11 mouse cellular contexts compared by ENCODE assay signal in genomic region chr7:27839596-27839995, GRCm38 (mm10). TPM values are rescaled to one million over a fixed set of nuclear protein-coding genes. Genes with fewer than 3 reads are reported as not detected.
DNase-seq lines count a peak whose midpoint lies in the region; ATAC-seq and TF ChIP-seq lines count a peak whose summit lies in the region.
"Had no signal": no experiment of that assay in that cellular context is flagged by ENCODE, and none has a peak within 500 bp of the region (broad histone marks: within the 10 kb centered on the region; RNA-seq: fewer than 3 reads in every experiment).

No protein-coding gene starts in this region.

- peak overlapping the region; percentile 62 for H3K4me2 ChIP-seq in forebrain, embryonic 12.5 days
- no peak overlapping the region for H3K4me2 ChIP-seq in forebrain, postnatal 0 days (ENCODE audit: low read depth)
- H3K4me2 ChIP-seq in limb, embryonic 13.5 days (replicated peaks) = peak overlapping the region; percentile 68

- H3K9me3 ChIP-seq in forebrain, embryonic 12.5 days = no peaks in the 10 kb centered on the region
- no peaks in the 10 kb centered on the region for H3K9me3 ChIP-seq in forebrain, postnatal 0 days (ENCODE audit: low read length)
- H3K9me3 ChIP-seq in megakaryocyte, embryonic 14.5 days = no peaks in the 10 kb centered on the region
- no peaks in the 10 kb centered on the region for H3K9me3 ChIP-seq in limb, embryonic 13.5 days

- H3K27ac ChIP-seq in forebrain, embryonic 12.5 days = no peak overlapping the region
- no peak overlapping the region for H3K27ac ChIP-seq in forebrain, postnatal 0 days (ENCODE audit: low read depth, low read length)
- no peak overlapping the region for H3K27ac ChIP-seq in limb, embryonic 13.5 days

- H3K4me3 ChIP-seq in forebrain, embryonic 12.5 days (replicated peaks) = no peak overlapping the region; the same call in 1 of the 2 replicates
- H3K4me3 ChIP-seq in forebrain, postnatal 0 days (ENCODE audit: low read depth, low read length) = no peak overlapping the region
- H3K4me3 ChIP-seq in megakaryocyte, embryonic 14.5 days (replicated peaks) = peak overlapping the region; percentile 89
- peak overlapping the region; percentile 54 for H3K4me3 ChIP-seq in limb, embryonic 13.5 days

- TF ChIP-seq CTCF in forebrain, postnatal 0 days (IDR thresholded peaks at IDR 0.05; ENCODE audit: low read depth) = no peak

- no peaks in the 10 kb centered on the region for H3K27me3 ChIP-seq in forebrain, embryonic 12.5 days
- no peaks in the 10 kb centered on the region for H3K27me3 ChIP-seq in forebrain, postnatal 0 days (ENCODE audit: insufficient read depth, low read length)
- no peaks in the 10 kb centered on the region for H3K27me3 ChIP-seq in megakaryocyte, embryonic 14.5 days (replicated peaks)
- no peaks in the 10 kb centered on the region for H3K27me3 ChIP-seq in limb, embryonic 13.5 days

- peaks cover 5% of the 10 kb centered on the region for H3K36me3 ChIP-seq in forebrain, embryonic 12.5 days (replicated peaks)
- peaks cover 1% of the 10 kb centered on the region; the same call in 1 of the 2 replicates for H3K36me3 ChIP-seq in forebrain, postnatal 0 days (ENCODE audit: insufficient read depth)
- H3K36me3 ChIP-seq in megakaryocyte, embryonic 14.5 days (replicated peaks; ENCODE audit: low read length) = peaks cover 14% of the 10 kb centered on the region
- H3K36me3 ChIP-seq in limb, embryonic 13.5 days = peaks cover 8% of the 10 kb centered on the region

- WGBS in forebrain, embryonic 12.5 days = 92% methylated on average over 7 of the region's 7 CpGs
- WGBS in forebrain, postnatal 0 days = 99% methylated on average over 7 of the region's 7 CpGs
- WGBS in limb, embryonic 13.5 days = 96% methylated on average over 7 of the region's 7 CpGs

- no peak for DNase-seq in forebrain, postnatal 0 days
- no peak for DNase-seq in left cerebral cortex, adult 8-10 months (ENCODE audit: low spot score in 2 of 2)
- DNase-seq in cerebellum, adult 11-12 months = no peak
- DNase-seq in urinary bladder, postnatal 25 days (ENCODE audit: low spot score) = no peak
- DNase-seq: adrenal gland, postnatal 25 days; cerebellum, adult 9-10 months; kidney, postnatal 14 days had no signal

- peaks cover 14% of the 10 kb centered on the region for H3K4me1 ChIP-seq in forebrain, embryonic 12.5 days
- no peaks in the 10 kb centered on the region for H3K4me1 ChIP-seq in forebrain, postnatal 0 days (ENCODE audit: insufficient read depth)
- H3K4me1 ChIP-seq in megakaryocyte, embryonic 14.5 days = peaks cover 56% of the 10 kb centered on the region
- H3K4me1 ChIP-seq in limb, embryonic 13.5 days = peaks cover 6% of the 10 kb centered on the region

- peak overlapping the region; percentile 66; the same call in 1 of the 2 replicates for H3K9ac ChIP-seq in forebrain, embryonic 12.5 days
- H3K9ac ChIP-seq in forebrain, postnatal 0 days = no peak overlapping the region
- no peak overlapping the region; the same call in 1 of the 2 replicates for H3K9ac ChIP-seq in limb, embryonic 13.5 days

- no peak for ATAC-seq in forebrain, embryonic 12.5 days (ENCODE audit: low FRiP score)
- no peak for ATAC-seq in forebrain, postnatal 0 days
- ATAC-seq in megakaryocyte, adult 5-6 weeks (ENCODE audit: poor library complexity, severe bottlenecking) = no peak
- no peak for ATAC-seq in limb, embryonic 13.5 days (ENCODE audit: low FRiP score, low read depth)

RNA-seq across cellular contexts. Expression of gene Zfp59, which starts 1.2 kb away (rescaled TPM):
- 11.7 TPM in 2 replicates for polyA plus RNA-seq in forebrain, embryonic 12.5 days (2016; fragmentation: Nextera tagmentation; extraction: Ambion mirVana)
- total RNA-seq in forebrain, postnatal 0 days (2014; rRNA removed) = 10.7 and 11.6 TPM in 2 replicates
- polyA plus RNA-seq in forebrain, postnatal 0 days (2015; fragmentation: Nextera tagmentation; extraction: Ambion mirVana) = 3.5 and 5.2 TPM in 2 replicates
- polyA plus RNA-seq in megakaryocyte, embryonic 14.5 days (2012; ENCODE audit: insufficient read depth, low replicate concordance) = not detected in 2 replicates
- 2.3 and 3.7 TPM in 2 replicates for total RNA-seq in megakaryocyte, adult 5-6 weeks (2015)
- 2.3 and 3.7 TPM in 2 replicates for total RNA-seq in megakaryocyte, adult 5-6 weeks (2017)
- 9.1 and 10.2 TPM in 2 replicates for polyA plus RNA-seq in limb, embryonic 13.5 days (2015; fragmentation: Nextera tagmentation; extraction: Ambion mirVana)
- total RNA-seq in left cerebral cortex, adult 8-10 months (2022) = 1 to 10 TPM; 4.6 to 5.7 (median 5.3) TPM

RNA-seq across cellular contexts. Expression of gene Zfp607a, which starts 17.7 kb away (rescaled TPM):
- 3.5 and 3.6 TPM in 2 replicates for polyA plus RNA-seq in forebrain, embryonic 12.5 days (2016; fragmentation: Nextera tagmentation; extraction: Ambion mirVana)
- 2.5 and 2.8 TPM in 2 replicates for total RNA-seq in forebrain, postnatal 0 days (2014; rRNA removed)
- 0.54 and 0.68 TPM in 2 replicates for polyA plus RNA-seq in forebrain, postnatal 0 days (2015; fragmentation: Nextera tagmentation; extraction: Ambion mirVana)
- not detected in 2 replicates for polyA plus RNA-seq in megakaryocyte, embryonic 14.5 days (2012; ENCODE audit: insufficient read depth, low replicate concordance)
- 5.4 and 5.8 TPM in 2 replicates for total RNA-seq in megakaryocyte, adult 5-6 weeks (2015)
- 9.0 and 10.0 TPM in 2 replicates for total RNA-seq in megakaryocyte, adult 5-6 weeks (2017)
- 3.4 and 3.6 TPM in 2 replicates for polyA plus RNA-seq in limb, embryonic 13.5 days (2015; fragmentation: Nextera tagmentation; extraction: Ambion mirVana)
- total RNA-seq in left cerebral cortex, adult 8-10 months (2022) = 1 to 10 TPM; 1.7 to 2.3 (median 2.1) TPM

RNA-seq across cellular contexts. Expression of gene Zfp626, which starts 32.6 kb away (rescaled TPM):
- 2.7 and 3.2 TPM in 2 replicates for polyA plus RNA-seq in forebrain, embryonic 12.5 days (2016; fragmentation: Nextera tagmentation; extraction: Ambion mirVana)
- total RNA-seq in forebrain, postnatal 0 days (2014; rRNA removed) = 4.6 and 9.5 TPM in 2 replicates
- 0.84 and 1.1 TPM in 2 replicates for polyA plus RNA-seq in forebrain, postnatal 0 days (2015; fragmentation: Nextera tagmentation; extraction: Ambion mirVana)
- polyA plus RNA-seq in megakaryocyte, embryonic 14.5 days (2012; ENCODE audit: insufficient read depth, low replicate concordance) = 0.03 TPM in 1 of 2 replicates, not detected in the other
- total RNA-seq in megakaryocyte, adult 5-6 weeks (2015) = 5.9 and 6.2 TPM in 2 replicates
- total RNA-seq in megakaryocyte, adult 5-6 weeks (2017) = 5.0 and 5.4 TPM in 2 replicates
- 2.7 TPM in 2 replicates for polyA plus RNA-seq in limb, embryonic 13.5 days (2015; fragmentation: Nextera tagmentation; extraction: Ambion mirVana)
- total RNA-seq in left cerebral cortex, adult 8-10 months (2022) = 10 to 100 TPM in 1 of 4 experiments, 1 to 10 TPM in 3; 9.3 to 11.0 (median 9.5) TPM

Comparison
In these comparisons a context has a peak if more than half of its experiments do, and no peak if none do; other contexts are left out.
1. H3K4me3 ChIP-seq: peak in megakaryocyte, embryonic 14.5 days (single experiment) and limb, embryonic 13.5 days (single experiment); none in forebrain, embryonic 12.5 days (single experiment) and forebrain, postnatal 0 days (single experiment).